Mouse (Mus musculus): Measurements from ENCODE around the gene Gm1043. TPM values are rescaled to one million over a fixed set of nuclear protein-coding genes. Genes with fewer than 3 reads are reported as not detected.

Gm1043 gene
- polyA plus RNA-seq, 1 experiment from 2014 or later: 2.6 TPM

GRCm38 (mm10) chr5:37196196-37196595 is 111.0 kb downstream of the Gm1043 start:
- Histone ChIP-seq H3K27ac (no peak overlapping the region), H3K4me2 (no peak overlapping the region), H3K36me3 (replicated peaks) (no peaks in the 10 kb centered on the region), H3K4me1 (peaks cover 14% of the 10 kb centered on the region), H3K9me3 (no peaks in the 10 kb centered on the region), H3K27me3 (replicated peaks) (no peaks in the 10 kb centered on the region), H3K9ac (no peak overlapping the region), H3K4me3 (no peak overlapping the region)
- 72% methylated on average over 8 of the region's 8 CpGs for WGBS
- no peak for ATAC-seq (replicated peaks)

- ATAC-seq (replicated peaks): no peak
- H3K9me3 ChIP-seq: no peaks in the 10 kb centered on the region
- peaks cover 14% of the 10 kb centered on the region for H3K4me1 ChIP-seq
- H3K9ac ChIP-seq: no peak overlapping the region
- H3K27me3 ChIP-seq (replicated peaks): no peaks in the 10 kb centered on the region
- no peak overlapping the region for H3K4me2 ChIP-seq
- WGBS: 69% methylated on average over 10 of the region's 10 CpGs
- no peaks in the 10 kb centered on the region for H3K36me3 ChIP-seq (replicated peaks)
- no peak overlapping the region for H3K4me3 ChIP-seq
- no peak overlapping the region for H3K27ac ChIP-seq
These were observed 111.6 kb downstream of the Gm1043 start for GRCm38 (mm10) chr5:37196666-37197250.

- Histone ChIP-seq H3K9me3 (no peaks in the 10 kb centered on the region), H3K4me3 (no peak overlapping the region), H3K27ac (no peak overlapping the region), H3K36me3 (replicated peaks) (no peaks in the 10 kb centered on the region), H3K4me2 (no peak overlapping the region), H3K4me1 (peaks cover 18% of the 10 kb centered on the region), H3K27me3 (replicated peaks) (no peaks in the 10 kb centered on the region), H3K9ac (no peak overlapping the region)
- WGBS: 70% methylated on average over 3 of the region's 3 CpGs
- ATAC-seq (replicated peaks): no peak
These were observed 112.3 kb downstream of the Gm1043 start for GRCm38 (mm10) chr5:37197423-37197822.

- Histone ChIP-seq H3K27ac (0 out of 2 replicates have a peak overlapping the region, but pooled peaks have one; percentile 6), H3K9ac (no peak overlapping the region), H3K4me1 (peaks cover 18% of the 10 kb centered on the region), H3K27me3 (replicated peaks) (no peaks in the 10 kb centered on the region), H3K36me3 (replicated peaks) (no peaks in the 10 kb centered on the region), H3K9me3 (no peaks in the 10 kb centered on the region), H3K4me3 (no peak overlapping the region), H3K4me2 (no peak overlapping the region)
- 34% methylated on average over 2 of the region's 2 CpGs for WGBS
- ATAC-seq (replicated peaks): peak; percentile 41; the same call in 1 of the 2 replicates
These were observed 113.0 kb downstream of the Gm1043 start for GRCm38 (mm10) chr5:37198011-37198688.

- Histone ChIP-seq H3K4me1 (peaks cover 18% of the 10 kb centered on the region), H3K9ac (no peak overlapping the region), H3K36me3 (replicated peaks) (no peaks in the 10 kb centered on the region), H3K4me2 (no peak overlapping the region), H3K9me3 (no peaks in the 10 kb centered on the region), H3K4me3 (no peak overlapping the region), H3K27ac (no peak overlapping the region), H3K27me3 (replicated peaks) (no peaks in the 10 kb centered on the region)
- WGBS: 13% methylated on average over 1 of the region's 1 CpGs
- no peak for ATAC-seq (replicated peaks)
These were observed 117.1 kb downstream of the Gm1043 start for GRCm38 (mm10) chr5:37202285-37202684.

GRCm38 (mm10) chr5:37204886-37205285 is 119.7 kb downstream of the Gm1043 start:
- Histone ChIP-seq H3K27me3 (replicated peaks) (no peaks in the 10 kb centered on the region), H3K36me3 (replicated peaks) (no peaks in the 10 kb centered on the region), H3K9ac (no peak overlapping the region), H3K4me3 (no peak overlapping the region), H3K9me3 (no peaks in the 10 kb centered on the region), H3K27ac (no peak overlapping the region), H3K4me2 (no peak overlapping the region), H3K4me1 (0 out of 2 replicates have a peak, but pooled peaks cover 4% of the 10 kb centered on the region)
- WGBS: 85% methylated on average over 7 of the region's 7 CpGs
- no peak for ATAC-seq (replicated peaks)

- Histone ChIP-seq H3K4me3 (no peak overlapping the region), H3K27me3 (replicated peaks) (no peaks in the 10 kb centered on the region), H3K9me3 (no peaks in the 10 kb centered on the region), H3K4me2 (no peak overlapping the region), H3K36me3 (replicated peaks) (no peaks in the 10 kb centered on the region), H3K4me1 (0 out of 2 replicates have a peak, but pooled peaks cover 4% of the 10 kb centered on the region), H3K27ac (no peak overlapping the region), H3K9ac (no peak overlapping the region)
- 76% methylated on average over 1 of the region's 1 CpGs for WGBS
- no peak for ATAC-seq (replicated peaks)
These were observed 120.2 kb downstream of the Gm1043 start for GRCm38 (mm10) chr5:37205420-37205819.

- Histone ChIP-seq H3K9ac (no peak overlapping the region), H3K27me3 (replicated peaks) (no peaks in the 10 kb centered on the region), H3K27ac (no peak overlapping the region), H3K9me3 (no peaks in the 10 kb centered on the region), H3K36me3 (replicated peaks) (no peaks in the 10 kb centered on the region), H3K4me2 (no peak overlapping the region), H3K4me1 (0 out of 2 replicates have a peak, but pooled peaks cover 4% of the 10 kb centered on the region), H3K4me3 (no peak overlapping the region)
- no peak for ATAC-seq (replicated peaks)
- WGBS: 56% methylated on average over 2 of the region's 2 CpGs
These were observed 121.2 kb downstream of the Gm1043 start for GRCm38 (mm10) chr5:37206364-37206763.

- H3K4me2 ChIP-seq: no peak overlapping the region
- no peaks in the 10 kb centered on the region for H3K36me3 ChIP-seq (replicated peaks)
- H3K4me1 ChIP-seq: no peaks in the 10 kb centered on the region
- 85% methylated on average over 9 of the region's 9 CpGs for WGBS
- no peak overlapping the region for H3K4me3 ChIP-seq
- H3K9me3 ChIP-seq: no peaks in the 10 kb centered on the region
- ATAC-seq (replicated peaks): no peak
- H3K9ac ChIP-seq: no peak overlapping the region
- no peak overlapping the region for H3K27ac ChIP-seq
- H3K27me3 ChIP-seq (replicated peaks): no peaks in the 10 kb centered on the region
These were observed 128.0 kb downstream of the Gm1043 start for GRCm38 (mm10) chr5:37212938-37213708.

GRCm38 (mm10) chr5:37213709-37214103 is 128.5 kb downstream of the Gm1043 start:
- Histone ChIP-seq H3K9me3 (no peaks in the 10 kb centered on the region), H3K4me3 (no peak overlapping the region), H3K4me1 (no peaks in the 10 kb centered on the region), H3K36me3 (replicated peaks) (no peaks in the 10 kb centered on the region), H3K9ac (no peak overlapping the region), H3K4me2 (no peak overlapping the region), H3K27me3 (replicated peaks) (no peaks in the 10 kb centered on the region), H3K27ac (no peak overlapping the region)
- 76% methylated on average over 4 of the region's 4 CpGs for WGBS
- no peak for ATAC-seq (replicated peaks)

- Histone ChIP-seq H3K36me3 (replicated peaks) (no peaks in the 10 kb centered on the region), H3K9me3 (no peaks in the 10 kb centered on the region), H3K4me2 (no peak overlapping the region), H3K4me1 (no peaks in the 10 kb centered on the region), H3K4me3 (no peak overlapping the region), H3K27ac (no peak overlapping the region), H3K27me3 (replicated peaks) (no peaks in the 10 kb centered on the region), H3K9ac (no peak overlapping the region)
- no peak for ATAC-seq (replicated peaks)
- WGBS: 82% methylated on average over 6 of the region's 6 CpGs
These were observed 129.4 kb downstream of the Gm1043 start for GRCm38 (mm10) chr5:37214614-37215013.

GRCm38 (mm10) chr5:37215276-37215675 is 130.1 kb downstream of the Gm1043 start:
- no peak for ATAC-seq (replicated peaks)
- Histone ChIP-seq H3K4me3 (no peak overlapping the region), H3K27me3 (replicated peaks) (no peaks in the 10 kb centered on the region), H3K4me2 (no peak overlapping the region), H3K4me1 (no peaks in the 10 kb centered on the region), H3K9me3 (no peaks in the 10 kb centered on the region), H3K9ac (no peak overlapping the region), H3K27ac (no peak overlapping the region), H3K36me3 (replicated peaks) (no peaks in the 10 kb centered on the region)
- whole genome bisulfite sequencing: 92% methylated on average over 7 of the region's 7 CpGs
